Mouse (Mus musculus): ENCODE results near the gene Castor2. TPM values are rescaled to one million over a fixed set of nuclear protein-coding genes. Genes with fewer than 3 reads are reported as not detected.

Gene Castor2
- polyA plus RNA-seq, 1 experiment: 0.01 TPM

- H3K4me1 ChIP-seq (ENCODE audit: control insufficient read depth): peaks cover 41% of the 10 kb centered on the region
- H3K36me3 ChIP-seq (ENCODE audit: control insufficient read depth): no peaks in the 10 kb centered on the region
- H3K4me3 ChIP-seq (replicated peaks): peak overlapping the region; percentile 84
- no peaks in the 10 kb centered on the region for H3K27me3 ChIP-seq (ENCODE audit: control insufficient read depth)
- no peaks in the 10 kb centered on the region for H3K9me3 ChIP-seq (ENCODE audit: control insufficient read depth, low read length)
- TF ChIP-seq TAL1 (IDR thresholded peaks at IDR 0.05; ENCODE audit: low read length) (no peak), GATA1 (IDR thresholded peaks at IDR 0.05; ENCODE audit: low read length) (no peak)
These were observed 83.2 kb downstream of the Castor2 start for GRCm38 (mm10) chr5:134182735-134183134.

DNA sequence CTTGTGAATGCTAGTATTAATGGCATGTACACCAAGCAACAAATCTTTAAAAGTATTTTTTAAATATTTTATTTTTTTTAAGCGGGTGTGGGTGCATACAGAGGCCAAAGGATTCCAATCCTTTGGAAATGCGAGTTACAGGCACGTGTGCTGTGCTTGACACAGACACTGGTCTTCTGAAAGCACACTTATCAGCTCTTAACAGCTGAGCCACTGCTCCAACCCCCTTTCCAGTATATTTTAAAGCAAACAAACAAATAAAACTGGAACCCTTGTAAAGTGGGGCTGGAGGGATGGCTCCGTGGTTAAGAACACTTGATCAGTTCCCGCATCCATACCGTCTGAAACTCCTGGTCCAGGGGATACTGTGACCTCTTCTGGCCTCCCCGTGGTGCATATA, 83.7 kb downstream of the Castor2 start:
- peak overlapping the region; percentile 84 for H3K4me3 ChIP-seq (replicated peaks)
- H3K36me3 ChIP-seq (ENCODE audit: control insufficient read depth): no peaks in the 10 kb centered on the region
- peaks cover 39% of the 10 kb centered on the region for H3K4me1 ChIP-seq (ENCODE audit: control insufficient read depth)
- no peaks in the 10 kb centered on the region for H3K9me3 ChIP-seq (ENCODE audit: control insufficient read depth, low read length)
- no peaks in the 10 kb centered on the region for H3K27me3 ChIP-seq (ENCODE audit: control insufficient read depth)
- TF ChIP-seq TAL1 (IDR thresholded peaks at IDR 0.05; ENCODE audit: low read length) (no peak), GATA1 (IDR thresholded peaks at IDR 0.05; ENCODE audit: low read length) (no peak)

GRCm38 (mm10) chr5:134183880-134184808, 84.6 kb downstream of the Castor2 start, which contains the start of gene Gtf2ird2:
TSS of gene Gtf2ird2 (plus strand) at chr5:134184019.
- H3K27me3 ChIP-seq (ENCODE audit: control insufficient read depth): no peaks in the 10 kb centered on the region
- TF ChIP-seq GATA1 (IDR thresholded peaks at IDR 0.05; ENCODE audit: low read length) (no peak), TAL1 (IDR thresholded peaks at IDR 0.05; ENCODE audit: low read length) (no peak)
- no peaks in the 10 kb centered on the region for H3K9me3 ChIP-seq (ENCODE audit: control insufficient read depth, low read length)
- peak within 1 kb of the TSS; percentile 84 for H3K4me3 ChIP-seq (replicated peaks)
- peaks cover 32% of the 10 kb centered on the region for H3K4me1 ChIP-seq (ENCODE audit: control insufficient read depth)
- no peaks in the 10 kb centered on the region for H3K36me3 ChIP-seq (ENCODE audit: control insufficient read depth)

GRCm38 (mm10) chr5:134186059-134186458, 86.5 kb downstream of the Castor2 start:
- Histone ChIP-seq H3K4me1 (ENCODE audit: control insufficient read depth) (peaks cover 22% of the 10 kb centered on the region), H3K27me3 (ENCODE audit: control insufficient read depth) (no peaks in the 10 kb centered on the region), H3K9me3 (ENCODE audit: control insufficient read depth, low read length) (no peaks in the 10 kb centered on the region), H3K4me3 (replicated peaks) (no peak overlapping the region), H3K36me3 (ENCODE audit: control insufficient read depth) (no peaks in the 10 kb centered on the region)
- TF ChIP-seq GATA1 (IDR thresholded peaks at IDR 0.05; ENCODE audit: low read length) (no peak), TAL1 (IDR thresholded peaks at IDR 0.05; ENCODE audit: low read length) (no peak)

GRCm38 (mm10) chr5:134186961-134187731, 87.6 kb downstream of the Castor2 start:
- peaks cover 20% of the 10 kb centered on the region for H3K4me1 ChIP-seq (ENCODE audit: control insufficient read depth)
- no peaks in the 10 kb centered on the region for H3K9me3 ChIP-seq (ENCODE audit: control insufficient read depth, low read length)
- no peak for TF ChIP-seq GATA1 (IDR thresholded peaks at IDR 0.05; ENCODE audit: low read length)
- no peak for TF ChIP-seq TAL1 (IDR thresholded peaks at IDR 0.05; ENCODE audit: low read length)
- H3K27me3 ChIP-seq (ENCODE audit: control insufficient read depth): no peaks in the 10 kb centered on the region
- no peaks in the 10 kb centered on the region for H3K36me3 ChIP-seq (ENCODE audit: control insufficient read depth)
- no peak overlapping the region for H3K4me3 ChIP-seq (replicated peaks)

DNA sequence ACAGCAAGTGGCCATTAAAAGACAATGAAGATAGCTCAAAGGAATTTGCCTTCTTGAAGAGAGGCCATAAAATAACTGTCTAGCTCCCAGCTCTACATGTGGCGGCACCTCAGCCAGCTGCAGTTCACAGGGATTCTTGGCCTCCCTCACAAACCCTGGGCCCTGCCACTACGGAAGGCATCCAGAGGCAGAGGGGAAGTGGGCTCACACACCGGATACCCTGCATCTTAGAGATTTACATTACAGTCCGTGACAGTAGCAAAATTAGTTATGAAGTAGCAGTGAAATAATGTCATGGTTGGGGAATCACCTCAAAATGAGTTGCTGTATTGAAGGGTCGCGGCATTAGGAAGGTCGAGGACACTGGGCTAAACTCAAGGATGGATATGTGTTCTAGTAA, 89.1 kb downstream of the Castor2 start:
- H3K36me3 ChIP-seq (ENCODE audit: control insufficient read depth): peaks cover 3% of the 10 kb centered on the region
- TF ChIP-seq GATA1 (IDR thresholded peaks at IDR 0.05; ENCODE audit: low read length): no peak
- TF ChIP-seq TAL1 (IDR thresholded peaks at IDR 0.05; ENCODE audit: low read length): no peak
- no peaks in the 10 kb centered on the region for H3K27me3 ChIP-seq (ENCODE audit: control insufficient read depth)
- H3K9me3 ChIP-seq (ENCODE audit: control insufficient read depth, low read length): no peaks in the 10 kb centered on the region
- no peak overlapping the region for H3K4me3 ChIP-seq (replicated peaks)
- peaks cover 7% of the 10 kb centered on the region for H3K4me1 ChIP-seq (ENCODE audit: control insufficient read depth)

GRCm38 (mm10) chr5:134193664-134194063, 94.2 kb downstream of the Castor2 start:
- Histone ChIP-seq H3K27me3 (ENCODE audit: control insufficient read depth) (no peaks in the 10 kb centered on the region), H3K4me3 (replicated peaks) (no peak overlapping the region), H3K4me1 (ENCODE audit: control insufficient read depth) (no peaks in the 10 kb centered on the region; the same call in 1 of the 2 replicates), H3K36me3 (ENCODE audit: control insufficient read depth) (peaks cover 16% of the 10 kb centered on the region), H3K9me3 (ENCODE audit: control insufficient read depth, low read length) (no peaks in the 10 kb centered on the region)
- TF ChIP-seq GATA1 (IDR thresholded peaks at IDR 0.05; ENCODE audit: low read length) (no peak), TAL1 (IDR thresholded peaks at IDR 0.05; ENCODE audit: low read length) (no peak)

Other genes starting within 250 kb of the Castor2 start
- 0.21 and 0.41 TPM in 2 replicates for gene Rcc1l, start 77.1 kb downstream of the Castor2 start, polyA plus RNA-seq (2012)
- gene Gtf2ird2, start 84.3 kb downstream of the Castor2 start, polyA plus RNA-seq (2012): 0.37 and 0.41 TPM in 2 replicates
- 0.16 and 0.26 TPM in 2 replicates for gene Ncf1, start 129.9 kb downstream of the Castor2 start, polyA plus RNA-seq (2012)
- gene Gtf2i, start 215.0 kb downstream of the Castor2 start, polyA plus RNA-seq (2012): 4.1 and 4.4 TPM in 2 replicates

Measured in erythroblast, embryonic 14.5 days (primary cell).